Mouse (Mus musculus): ENCODE data around the gene Ptgdr.
"Not testable (repeated sequence)": the region's sequence is repeated elsewhere in the genome, so short reads cannot be mapped to it uniquely, and the experiment has no call there.

Ptgdr gene

DNA sequence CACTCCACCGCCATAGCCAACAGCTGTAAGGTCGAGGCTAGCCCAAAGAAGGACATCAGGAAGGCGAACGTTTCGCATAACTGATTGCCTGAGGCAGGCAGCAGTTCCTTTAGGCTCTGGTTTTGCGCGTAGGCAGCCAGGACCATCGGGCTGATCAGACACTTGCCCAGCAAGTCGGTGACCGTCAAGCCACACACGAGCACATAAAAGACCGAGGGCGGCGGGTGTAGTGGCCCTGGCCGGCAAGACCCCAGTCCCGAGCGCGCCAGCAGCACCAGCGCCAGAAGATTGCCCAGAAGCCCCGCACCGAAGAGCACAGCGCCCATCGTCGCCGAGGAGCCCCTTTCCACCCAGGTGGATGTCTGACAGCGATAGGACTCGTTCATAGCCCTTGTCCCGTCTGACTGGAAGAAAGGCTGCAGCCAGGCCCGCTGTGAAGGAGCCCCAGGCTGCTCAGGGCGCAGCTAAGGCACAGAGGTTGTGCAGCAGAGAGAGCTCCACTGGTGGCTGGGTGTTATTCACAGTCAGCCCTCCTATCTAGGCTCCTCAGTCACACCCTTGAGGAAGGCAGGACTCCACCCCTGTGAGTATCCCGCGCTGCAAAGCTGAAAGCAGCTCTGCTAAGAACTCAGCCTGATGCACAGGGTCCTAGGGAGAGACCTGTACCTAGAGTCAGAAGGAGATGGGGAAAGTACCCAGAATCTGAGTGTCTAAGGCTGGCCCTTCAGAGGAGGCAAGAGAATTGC is at the start of gene Ptgdr:
Ptgdr (minus strand) TSS at position 508 of the 746 bp plus-strand sequence.
- DNase-seq (ENCODE audit: low read depth, low spot score), result no peak

DNA sequence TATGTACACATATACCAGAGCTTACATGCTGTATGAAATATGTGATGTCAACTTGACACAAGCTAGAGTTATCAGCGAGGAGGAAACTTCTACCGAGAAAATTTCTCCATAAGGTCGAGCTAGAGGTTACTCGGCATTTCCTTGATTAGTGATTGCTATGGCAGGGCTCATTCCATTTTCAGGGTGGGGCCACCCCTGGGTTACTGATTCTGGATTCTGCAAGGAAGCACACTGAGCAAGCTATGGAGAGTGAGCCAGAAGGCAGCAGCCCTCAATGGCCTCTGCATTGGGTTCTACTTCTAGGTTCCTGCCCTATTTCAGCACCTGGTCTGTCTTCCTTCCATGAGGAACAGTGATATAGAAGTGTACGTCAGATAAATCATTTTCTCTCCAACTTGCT is 48.6 kb upstream of the Ptgdr start:
- no peak for DNase-seq (ENCODE audit: low read depth, low spot score)

DNA sequence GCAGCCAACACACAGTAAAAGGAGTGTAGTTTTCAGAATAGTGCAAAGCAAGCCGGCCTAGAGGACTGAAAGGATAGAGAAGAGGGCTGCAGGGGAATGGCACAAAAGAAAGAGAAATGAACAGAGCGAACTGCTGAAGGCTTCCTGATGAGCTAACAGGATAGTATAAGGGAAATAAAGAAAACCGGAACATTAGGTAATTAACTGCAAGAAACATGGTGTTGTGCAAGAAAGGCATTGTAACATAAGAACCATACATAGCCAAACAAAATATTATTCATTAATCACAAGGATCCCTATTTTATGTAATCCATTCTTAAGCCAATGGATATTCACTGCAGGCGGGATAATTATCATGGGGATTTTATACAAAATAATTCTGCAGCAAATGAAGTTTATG is 45.0 kb upstream of the Ptgdr start:
- no peak for DNase-seq (ENCODE audit: low read depth, low spot score)

DNA sequence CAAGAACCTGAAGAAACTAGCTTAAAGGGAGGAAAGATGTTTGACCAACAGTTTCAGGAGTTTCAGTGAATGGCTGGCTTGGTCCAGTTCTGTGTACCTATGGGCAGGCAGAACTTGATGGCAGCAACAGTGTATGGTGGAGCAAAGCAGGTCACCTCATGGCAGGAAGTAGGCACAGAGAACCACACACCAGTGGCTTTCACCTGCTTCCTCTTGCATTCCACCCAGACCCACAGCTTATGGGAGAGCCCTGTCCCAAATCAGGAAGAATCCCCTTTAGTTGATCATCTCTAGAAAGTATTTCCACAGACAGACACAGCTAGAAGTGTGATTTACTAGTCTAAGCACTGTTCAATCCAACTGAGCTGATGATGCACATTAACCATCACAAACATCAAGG is 42.6 kb upstream of the Ptgdr start:
- not testable (repeated sequence) for DNase-seq (ENCODE audit: low read depth, low spot score)

DNA sequence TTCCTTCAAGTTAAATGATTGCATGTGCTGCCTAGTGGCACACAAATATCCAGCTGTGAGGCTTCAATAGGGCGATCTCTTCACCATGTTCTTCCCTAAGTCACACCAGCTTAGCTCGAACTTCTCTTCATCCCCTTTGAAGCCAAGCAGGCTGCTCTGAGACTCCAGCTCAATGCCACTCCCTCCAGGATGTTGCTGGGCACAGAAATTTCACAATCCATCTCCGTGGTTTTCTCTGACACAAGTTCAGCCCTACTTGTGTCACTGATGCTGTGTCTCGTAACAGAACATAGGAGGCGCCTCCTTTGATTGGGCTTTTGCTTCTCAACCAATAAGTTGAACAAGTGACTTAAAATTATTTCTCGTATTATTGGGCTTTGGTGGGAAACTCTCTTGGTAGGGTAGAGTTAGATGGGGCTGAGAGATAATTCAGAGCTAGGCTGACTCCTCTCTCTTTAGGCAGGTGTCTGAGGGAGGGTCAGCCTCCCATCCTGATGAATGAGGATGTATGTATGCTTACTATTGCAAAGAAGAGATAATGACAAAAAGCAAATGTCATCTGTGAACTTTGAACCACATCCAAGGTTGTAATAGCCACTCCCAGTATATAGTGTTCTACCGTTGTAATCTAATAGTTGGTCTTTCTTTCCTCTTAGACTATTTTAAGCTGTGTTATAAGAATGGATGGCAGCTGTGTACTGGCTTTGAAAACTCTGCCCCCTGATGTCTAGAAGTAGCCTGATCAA is 32.4 kb upstream of the Ptgdr start:
- DNase-seq (ENCODE audit: low read depth, low spot score), result no peak

DNA sequence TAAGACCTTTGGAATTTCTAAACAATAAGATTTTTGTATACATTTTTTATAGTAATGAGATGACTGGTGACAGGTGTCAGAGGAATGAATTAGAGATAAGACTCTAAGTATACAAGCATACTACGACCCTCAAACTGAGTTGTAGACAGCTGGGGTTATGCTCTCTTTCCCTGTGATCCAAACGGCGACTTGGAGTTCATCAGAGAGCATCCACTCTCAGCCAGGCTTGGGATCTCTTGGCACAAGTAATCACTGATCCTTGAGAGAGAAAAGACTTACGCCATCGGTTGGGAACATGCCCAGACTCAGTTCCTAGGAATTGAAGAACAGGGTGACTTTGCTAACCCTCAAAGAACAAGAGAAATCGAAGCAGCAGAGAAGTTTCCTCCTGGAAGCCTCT is 10.5 kb upstream of the Ptgdr start:
- no peak for DNase-seq (ENCODE audit: low read depth, low spot score)

DNA sequence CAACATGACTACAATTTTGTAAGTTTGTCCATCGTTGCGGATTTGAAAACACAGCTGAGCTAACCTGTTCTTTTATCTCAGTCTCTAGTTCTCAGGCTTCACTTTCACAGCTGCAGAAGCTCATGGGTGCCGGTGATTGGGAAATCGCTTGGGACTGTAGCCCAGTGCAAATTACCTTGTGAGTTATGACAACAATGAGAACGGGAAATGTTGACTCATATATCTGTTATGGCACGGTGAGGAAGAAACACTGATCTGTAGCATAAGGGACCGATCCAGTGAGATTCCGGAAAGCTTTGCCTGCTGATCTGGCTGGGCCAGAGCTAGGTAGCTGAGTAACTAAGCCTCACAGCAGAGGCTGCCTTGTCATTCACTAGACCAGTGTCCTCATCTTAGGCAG is 6.5 kb upstream of the Ptgdr start:
- no peak for DNase-seq (ENCODE audit: low read depth, low spot score)

DNA sequence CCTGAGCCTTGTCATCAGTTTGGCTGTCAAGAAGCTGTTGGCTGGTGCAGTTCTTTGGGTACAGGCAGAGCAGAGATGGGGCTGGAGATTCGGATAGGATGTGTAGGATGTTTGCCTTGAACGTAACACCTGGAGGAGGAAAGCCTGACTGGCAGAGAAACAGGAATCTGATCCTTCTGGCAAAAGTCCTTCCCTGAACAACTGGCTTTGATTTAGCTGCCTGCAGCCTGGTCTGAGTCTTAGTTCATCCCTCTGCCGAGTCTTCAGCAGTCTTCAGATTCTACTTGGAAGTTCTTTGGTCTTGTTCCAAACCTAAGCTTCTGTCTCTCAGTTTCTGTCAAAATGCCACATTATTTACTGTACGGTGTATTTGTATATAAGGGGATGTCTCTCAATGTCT is 3.9 kb upstream of the Ptgdr start:
- no peak for DNase-seq (ENCODE audit: low read depth, low spot score)

DNA sequence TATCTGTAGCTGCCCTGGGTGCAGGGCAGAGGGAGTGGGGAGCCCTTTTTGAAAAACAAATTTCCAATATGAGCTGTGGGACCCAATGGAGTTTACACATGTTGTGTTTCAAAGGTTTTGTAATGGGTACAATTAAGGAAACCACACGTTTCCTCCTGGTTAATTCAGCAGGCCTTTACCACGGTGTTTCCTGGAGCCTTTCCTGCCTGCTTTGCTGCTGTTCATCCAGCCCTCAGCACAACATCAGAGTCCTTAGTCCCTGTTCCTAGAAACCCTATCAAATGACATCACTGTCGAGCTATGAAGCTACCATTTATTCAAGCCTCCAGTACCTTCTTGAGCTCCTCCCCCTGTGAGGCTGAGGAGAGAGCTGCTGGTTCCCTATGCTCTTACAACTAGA is 2.0 kb upstream of the Ptgdr start:
- no peak for DNase-seq (ENCODE audit: low read depth, low spot score)

DNA sequence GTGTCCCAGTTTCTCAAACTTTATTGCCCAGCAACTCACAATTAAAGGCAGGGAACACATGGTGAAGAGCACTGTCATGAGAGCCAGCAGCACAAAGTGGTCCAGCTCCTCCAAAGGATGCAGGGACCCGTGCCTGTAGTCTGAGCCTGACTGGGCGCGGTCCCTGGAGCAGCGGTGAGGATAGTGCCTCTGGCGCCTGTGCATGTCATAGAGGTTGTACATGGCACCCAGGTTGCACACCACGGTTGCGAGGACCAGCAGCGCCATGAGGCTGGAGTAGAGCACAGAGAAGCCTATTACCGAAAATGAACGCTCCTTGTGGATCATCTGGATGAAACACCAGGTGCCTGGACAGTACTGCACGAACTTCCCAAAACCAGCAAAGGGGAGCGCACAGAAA is 803 bp downstream of the Ptgdr start:
- no peak for DNase-seq (ENCODE audit: low read depth, low spot score)

DNA sequence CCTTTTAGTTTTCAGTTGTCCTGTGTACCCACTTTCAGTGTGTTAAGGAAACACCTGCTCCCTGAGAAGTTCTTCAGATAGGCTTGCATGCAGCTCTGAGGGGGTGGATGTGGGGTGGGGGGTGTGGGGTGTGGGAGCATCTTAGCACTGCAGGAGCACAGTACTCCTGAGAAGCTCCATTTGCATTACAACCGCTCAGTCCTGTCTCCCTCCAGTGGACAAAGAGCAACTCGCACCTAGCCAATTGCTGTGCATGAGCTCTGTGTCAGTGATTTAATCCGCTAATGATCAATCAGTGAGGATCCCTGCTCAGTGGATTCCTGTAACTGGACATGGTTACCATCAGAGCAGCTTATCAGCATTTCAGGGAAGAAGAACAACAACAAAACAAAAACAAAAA is 8.5 kb downstream of the Ptgdr start:
- DNase-seq (ENCODE audit: low read depth, low spot score), result not testable (repeated sequence)

DNA sequence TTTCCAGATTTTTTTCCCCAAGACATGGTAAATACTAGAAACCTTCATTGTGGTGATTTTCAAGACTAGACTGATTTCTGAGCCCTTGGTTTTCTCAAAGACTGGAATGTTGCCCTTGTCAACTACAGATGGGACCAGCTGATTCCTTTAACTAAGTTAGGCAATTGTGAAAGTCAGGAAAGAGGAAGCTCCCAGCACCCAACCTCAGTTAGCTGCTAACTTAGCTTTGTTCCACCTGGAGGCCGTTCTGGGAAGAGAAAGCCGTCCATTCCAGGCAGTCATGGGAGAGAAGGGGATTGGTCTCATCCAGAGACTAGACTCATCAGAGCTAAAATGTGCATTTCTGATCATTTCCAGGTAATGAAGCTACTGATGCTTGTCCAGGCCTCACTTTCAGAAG is 11.4 kb downstream of the Ptgdr start:
- DNase-seq (ENCODE audit: low read depth, low spot score), result no peak

DNA sequence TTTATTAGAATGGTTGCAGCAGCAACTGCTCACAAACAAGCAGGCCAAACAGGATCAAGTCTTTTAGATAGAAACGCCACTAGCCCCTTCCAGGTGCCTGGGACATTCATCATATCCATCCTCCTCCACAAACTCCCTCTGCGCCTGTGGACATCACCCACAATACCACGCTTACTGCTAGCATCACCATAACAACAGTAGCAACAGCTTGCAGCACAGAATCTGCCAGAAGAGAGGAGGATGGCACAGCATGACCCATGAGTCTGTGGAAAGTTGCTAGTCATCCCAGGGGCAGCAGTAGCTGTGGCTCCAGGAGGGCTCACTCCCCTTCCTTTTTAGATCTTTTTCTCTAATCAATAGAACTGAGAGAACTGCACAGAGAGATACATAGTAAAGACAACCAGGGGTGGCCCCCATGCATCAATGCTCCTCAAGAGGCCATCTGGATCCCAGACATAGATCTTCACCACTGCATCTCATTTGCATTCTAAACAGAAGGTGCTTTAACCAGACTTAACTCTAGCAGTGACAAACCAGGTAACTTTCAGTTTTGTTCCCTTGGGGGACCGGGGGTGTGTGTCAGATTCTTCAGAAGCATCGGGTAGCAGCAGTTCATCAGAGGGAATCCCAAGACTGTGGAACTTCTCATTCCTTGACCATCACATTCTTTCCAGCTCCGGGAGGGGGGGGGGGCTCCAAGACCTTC is 12.5 kb downstream of the Ptgdr start:
- no peak for DNase-seq (ENCODE audit: low read depth, low spot score)

DNA sequence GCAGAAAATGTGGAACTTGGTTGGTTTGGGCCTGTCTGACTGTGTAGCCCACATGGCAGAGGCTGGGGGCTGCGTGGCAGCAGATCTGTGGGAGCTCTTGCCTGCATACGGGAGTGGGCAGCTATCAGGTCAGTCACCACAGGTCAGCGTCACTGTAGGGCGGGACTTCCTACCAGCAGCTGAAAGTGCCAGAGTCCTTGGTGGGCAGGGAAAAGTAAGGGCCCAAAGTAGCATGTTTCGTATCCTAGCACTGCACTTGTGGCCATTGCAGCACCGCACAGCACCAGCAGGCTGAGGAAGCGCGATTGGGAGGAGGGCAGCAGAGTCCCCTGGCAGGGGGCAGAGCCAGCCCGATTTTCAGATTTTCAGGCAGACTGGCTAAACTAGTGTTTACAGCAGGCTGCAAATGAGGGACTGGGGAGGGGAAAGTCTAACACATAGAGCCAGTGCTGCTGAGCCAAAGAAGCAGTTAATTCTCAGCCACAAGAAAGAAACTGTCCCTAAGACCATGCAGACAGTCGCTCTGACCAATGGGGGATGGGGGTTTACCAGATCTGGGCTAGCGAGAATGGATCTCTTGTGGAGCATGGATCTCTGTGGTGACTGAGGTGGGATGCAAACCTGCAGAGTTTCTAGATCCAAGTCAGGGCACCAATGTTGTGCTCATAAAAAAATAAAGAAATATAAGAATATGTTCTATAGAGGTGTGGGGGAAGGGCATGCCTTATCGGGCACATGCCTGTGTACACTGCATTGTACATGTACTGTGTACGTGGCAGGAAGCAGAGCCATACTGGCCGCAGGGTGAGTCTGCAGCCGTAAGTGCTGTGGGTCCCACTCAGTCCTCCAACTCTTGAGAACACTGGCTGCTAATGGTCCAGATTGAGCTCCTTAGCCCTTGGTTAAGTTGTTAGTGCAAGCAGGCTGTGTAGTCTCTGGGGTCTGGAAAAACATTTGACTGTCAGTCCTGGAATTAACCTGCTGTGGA is 15.1 kb downstream of the Ptgdr start:
- no peak for DNase-seq (ENCODE audit: low read depth, low spot score)

DNA sequence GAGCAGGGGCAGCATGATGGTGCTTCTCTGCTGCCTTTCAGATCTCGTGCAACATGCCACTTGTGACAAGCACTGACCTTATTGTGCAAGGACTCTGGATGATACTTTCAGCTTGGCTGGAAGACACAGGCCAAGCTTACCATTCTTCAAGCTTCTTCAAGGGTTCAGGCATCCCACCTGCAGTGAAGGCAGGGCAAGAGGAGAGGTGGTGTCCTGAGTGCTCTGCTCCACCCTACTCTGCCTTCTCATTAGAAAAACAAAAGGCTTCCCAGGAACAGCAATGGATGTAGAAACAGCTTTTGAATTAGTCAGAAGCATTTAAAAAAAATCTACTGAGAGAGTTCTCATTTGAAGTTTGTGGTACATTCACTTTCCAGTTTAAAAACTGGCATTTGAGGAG is 20.5 kb downstream of the Ptgdr start:
- DNase-seq (ENCODE audit: low read depth, low spot score), result no peak

DNA sequence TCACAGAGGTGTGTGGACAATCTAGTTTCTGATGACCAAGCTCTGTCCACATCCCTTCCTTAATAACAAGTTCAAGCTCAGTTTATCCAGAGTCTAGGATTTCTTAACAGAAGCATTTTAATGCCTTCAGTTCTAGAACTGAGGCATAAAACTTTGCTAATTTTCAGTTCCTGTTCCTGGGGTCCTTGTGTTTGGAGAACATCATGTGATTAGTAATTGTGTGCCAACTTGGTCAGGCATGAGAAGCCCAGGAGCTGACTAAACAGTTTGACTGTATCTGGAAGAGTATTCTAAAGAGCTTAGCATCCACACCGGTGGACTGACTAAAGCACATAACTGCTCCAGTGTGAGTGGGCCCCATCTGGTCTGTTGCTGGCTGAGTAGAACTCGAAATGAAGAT is 24.0 kb downstream of the Ptgdr start:
- DNase-seq (ENCODE audit: low read depth, low spot score), result no peak

DNA sequence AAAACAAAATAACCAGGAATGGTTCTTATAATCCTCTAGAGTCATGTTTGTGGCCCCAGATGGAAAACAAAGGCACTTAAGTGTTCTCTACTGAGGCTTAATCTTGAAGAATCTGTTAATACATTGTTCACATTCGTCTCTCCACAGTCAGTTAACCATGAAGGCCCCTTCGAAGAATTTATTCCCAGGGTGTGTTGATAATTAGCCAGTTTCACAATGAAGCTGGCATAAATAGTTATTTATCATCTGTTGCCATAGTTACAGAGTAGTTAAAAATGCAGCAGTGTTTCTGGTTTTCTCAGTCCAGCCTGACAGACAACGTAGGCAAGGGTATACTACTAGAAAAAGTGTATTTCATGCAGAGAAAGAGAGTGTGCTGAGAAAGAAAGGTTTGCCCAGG is 25.0 kb downstream of the Ptgdr start:
- not testable (repeated sequence) for DNase-seq (ENCODE audit: low read depth, low spot score)

DNA sequence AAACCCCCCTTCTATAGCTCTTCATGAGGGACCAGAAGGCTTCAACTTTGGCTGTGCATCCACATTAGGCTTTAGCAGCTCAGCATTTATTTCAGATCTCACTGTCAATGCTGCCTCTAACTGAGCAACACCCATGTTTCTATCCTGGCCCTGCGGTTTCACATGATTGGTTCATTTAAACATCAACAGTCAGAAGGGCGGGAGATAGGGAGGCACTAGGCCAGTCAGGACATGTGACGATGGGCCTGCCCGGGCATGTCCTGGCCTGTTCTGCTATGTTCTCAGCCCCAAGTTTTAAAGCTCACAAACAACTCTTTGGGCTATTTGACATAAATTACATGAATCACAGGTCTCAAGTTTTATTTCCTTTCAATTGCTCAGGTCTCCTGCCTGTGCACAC is 26.1 kb downstream of the Ptgdr start:
- DNase-seq (ENCODE audit: low read depth, low spot score), result not testable (repeated sequence)

DNA sequence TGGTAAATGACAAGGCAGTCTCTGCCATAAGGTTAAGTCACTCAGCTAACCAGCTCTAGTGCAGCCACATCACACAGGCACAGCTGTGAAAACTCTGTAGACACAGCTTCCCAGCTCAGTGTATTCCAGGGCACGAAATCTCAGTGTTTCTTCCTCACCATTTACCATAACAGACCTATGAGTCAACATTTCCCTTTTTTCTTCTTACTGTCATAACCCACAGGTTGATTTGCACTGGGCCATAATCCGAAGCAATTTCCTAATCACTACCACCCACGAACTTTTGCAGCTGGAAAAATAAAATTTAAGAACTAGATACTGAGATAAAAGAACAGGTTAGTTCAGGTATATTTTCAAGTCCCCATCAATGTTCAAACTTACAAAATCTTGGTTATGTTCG is 31.4 kb downstream of the Ptgdr start:
- DNase-seq (ENCODE audit: low read depth, low spot score), result no peak

DNA sequence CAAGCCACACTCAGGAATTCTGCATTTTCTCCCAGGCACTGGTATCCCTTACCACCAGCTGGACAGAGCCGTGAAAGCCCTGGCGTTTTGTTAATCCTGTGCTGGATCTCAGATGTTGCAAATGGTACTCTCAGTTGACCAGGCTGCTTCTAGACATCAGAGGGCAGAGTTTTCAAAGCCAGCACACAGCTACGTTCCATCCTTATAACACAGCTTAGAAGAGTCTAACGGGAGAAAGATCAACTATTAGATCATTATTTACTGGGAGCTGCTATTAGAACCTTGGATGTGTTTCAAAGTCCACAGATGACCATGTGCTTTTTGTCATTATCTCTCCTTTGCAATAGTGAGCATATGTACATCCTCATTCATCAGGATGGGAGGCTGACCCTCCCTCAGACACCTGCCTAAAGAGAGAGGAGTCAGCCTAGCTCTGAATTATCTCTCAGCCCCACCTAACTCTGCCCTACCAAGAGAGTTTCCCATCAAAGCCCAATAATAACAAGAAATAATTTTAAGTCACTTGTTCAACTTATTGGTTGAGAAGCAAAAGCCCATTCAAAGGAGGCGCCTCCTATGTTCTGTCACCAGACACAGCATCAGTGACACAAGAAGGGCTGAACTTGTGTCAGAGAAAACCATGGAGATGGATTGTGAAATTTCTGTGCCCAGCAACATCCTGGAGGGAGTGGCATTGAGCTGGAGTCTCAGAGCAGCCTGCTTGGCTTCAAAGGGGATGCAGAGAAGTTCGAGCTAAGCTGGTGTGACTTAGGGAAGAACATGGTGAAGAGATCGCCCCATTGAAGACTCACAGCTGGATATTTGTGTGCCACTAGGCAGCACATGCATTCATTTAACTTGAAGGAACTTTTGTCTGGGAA is 37.8 kb downstream of the Ptgdr start:
- no peak for DNase-seq (ENCODE audit: low read depth, low spot score)

Measured in retina, adult 2 months (tissue).